Mouse (Mus musculus): ENCODE data around the gene Mrps27. TPM values are rescaled to one million over a fixed set of nuclear protein-coding genes. Genes with fewer than 3 reads are reported as not detected.

Gene Mrps27
- polyA plus RNA-seq, 1 experiment from 2014 or later, result 56.1 TPM

DNA sequence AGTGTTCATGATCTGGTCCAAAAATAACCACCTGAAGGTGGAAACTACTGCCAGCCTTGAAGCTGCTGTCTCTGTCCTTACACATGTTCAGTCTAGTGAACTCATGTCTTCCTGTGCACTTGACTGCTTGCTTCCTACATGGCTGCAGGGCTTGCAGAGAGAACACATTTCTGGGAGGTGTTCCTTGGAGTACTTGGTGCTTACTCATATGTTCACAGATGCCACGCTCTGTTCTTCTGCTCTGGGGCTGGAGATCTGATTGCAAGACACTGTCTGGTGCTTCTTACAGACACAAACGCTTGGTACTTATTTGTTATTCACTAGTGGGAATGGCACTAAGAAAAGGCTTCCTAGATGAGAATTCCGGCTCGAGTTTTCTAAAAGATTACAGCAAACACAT, 117.3 kb downstream of the Mrps27 start:
- Histone ChIP-seq H3K36me3 (ENCODE audit: control insufficient read depth, insufficient read depth, low read length) (no peaks in the 10 kb centered on the region), H3K4me3 (replicated peaks; ENCODE audit: low read length) (no peak overlapping the region), H3K27ac (ENCODE audit: low read length) (no peak overlapping the region), H3K4me1 (ENCODE audit: control insufficient read depth, insufficient read depth, low read length) (peaks cover 6% of the 10 kb centered on the region), H3K9me3 (replicated peaks; ENCODE audit: control insufficient read depth, low read length) (no peaks in the 10 kb centered on the region), H3K9ac (ENCODE audit: low read length) (no peak overlapping the region), H3K27me3 (ENCODE audit: control insufficient read depth, insufficient read depth, low read length) (no peaks in the 10 kb centered on the region), H3K4me2 (ENCODE audit: low read depth, low read length) (no peak overlapping the region)
- 89% methylated on average over 4 of the region's 4 CpGs for WGBS
- ATAC-seq (ENCODE audit: insufficient read depth, low FRiP score), result no peak

- H3K4me2 ChIP-seq (ENCODE audit: low read depth, low read length), result no peak overlapping the region
- H3K4me3 ChIP-seq (replicated peaks; ENCODE audit: low read length), result no peak overlapping the region
- no peaks in the 10 kb centered on the region for H3K36me3 ChIP-seq (ENCODE audit: control insufficient read depth, insufficient read depth, low read length)
- no peaks in the 10 kb centered on the region for H3K9me3 ChIP-seq (replicated peaks; ENCODE audit: control insufficient read depth, low read length)
- peaks cover 8% of the 10 kb centered on the region for H3K4me1 ChIP-seq (ENCODE audit: control insufficient read depth, insufficient read depth, low read length)
- no peaks in the 10 kb centered on the region for H3K27me3 ChIP-seq (ENCODE audit: control insufficient read depth, insufficient read depth, low read length)
- H3K27ac ChIP-seq (ENCODE audit: low read length), result no peak overlapping the region
- H3K9ac ChIP-seq (ENCODE audit: low read length), result no peak overlapping the region
- 61% methylated on average over 4 of the region's 4 CpGs for WGBS
- ATAC-seq (ENCODE audit: insufficient read depth, low FRiP score), result no peak
Observed at GRCm38 (mm10) chr13:99464551-99464950, 120.0 kb downstream of the Mrps27 start.

Other genes with a start within 250 kb of the Mrps27 start
- 0.62 and 0.65 TPM in 2 replicates for gene Zfp366, start 160.0 kb upstream of the Mrps27 start, polyA plus RNA-seq (2015; fragmentation: Nextera tagmentation; extraction: Ambion mirVana)
- gene Ptcd2, start 81 bp upstream of the Mrps27 start, polyA plus RNA-seq (2015; fragmentation: Nextera tagmentation; extraction: Ambion mirVana), result 46.6 and 46.9 TPM in 2 replicates
- gene Map1b, start 171.8 kb downstream of the Mrps27 start, polyA plus RNA-seq (2015; fragmentation: Nextera tagmentation; extraction: Ambion mirVana), result 126 and 134 TPM in 2 replicates

Data from stomach, embryonic 16.5 days (tissue).